Mouse (Mus musculus) stomach, postnatal 0 days (tissue): ENCODE measurements at regions not wholly inside any gene's neighbourhood (a gene's known extent, or its start where the extent isn't known, plus 50 kb on each side); places are given as distances from the start of the nearest gene placed in this dataset.

Experiments
- CTCF ChIP-seq: IDR thresholded peaks from 2 replicates; pipeline ENCODE4 v1.5.1; 2016; ENCODE audit warnings: antibody characterized with exemption, low read depth, mild to moderate bottlenecking, moderate library complexity
- EP300 ChIP-seq: optimal IDR thresholded peaks from 2 replicates; pipeline ENCODE3; 2016; ENCODE audit warnings: antibody characterized with exemption

- TF ChIP-seq EP300 (no peak), CTCF (no peak)
Measured at GRCm38 (mm10) chr16:65436076-65436475, 84.2 kb upstream of the Pou1f1 start.
